Mouse (Mus musculus) spleen, adult 2 months (tissue): ENCODE data around the gene Cpne5.

ENCODE experiments used
- CTCF ChIP-seq: fragments of 200-500 bp; IDR thresholded peaks from 2 replicates; pipeline ENCODE4 v1.5.1; 2011; ENCODE audit warnings: mild to moderate bottlenecking, inconsistent platforms; ENCODE audit not compliant: insufficient read depth, insufficient read length, insufficient replicate concordance; ENCODE audit errors: extremely low read depth
- POLR2A ChIP-seq: fragments of 200-500 bp; IDR thresholded peaks from 2 replicates; pipeline ENCODE4 v1.6.1; 2011; ENCODE audit warnings: low read depth, low read length, inconsistent platforms

DNA sequence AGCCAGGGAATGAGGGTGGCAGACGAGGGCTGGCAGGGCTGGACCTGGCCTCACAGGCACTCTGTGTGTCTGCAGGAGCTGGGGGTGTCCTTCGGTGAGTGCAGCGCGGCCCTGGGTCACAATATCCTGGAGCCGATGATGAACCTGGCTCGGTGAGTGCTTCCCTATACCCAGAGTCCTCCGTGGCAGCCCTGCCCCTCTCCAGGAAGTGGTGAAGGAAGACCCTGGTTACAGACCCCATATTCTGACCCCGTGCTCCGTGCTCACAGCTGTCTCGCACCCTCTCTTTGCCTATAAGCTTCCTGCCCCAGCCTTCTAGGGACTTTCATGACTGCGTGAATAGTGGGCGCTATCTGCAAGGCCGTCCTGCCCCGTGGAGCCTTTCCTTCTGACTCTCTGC lies 90.7 kb downstream of the Cpne5 start:
- TF ChIP-seq CTCF (no peak), POLR2A (no peak)
